Mouse (Mus musculus): Measurements from ENCODE around the gene Pcbp3. TPM values are rescaled to one million over a fixed set of nuclear protein-coding genes. Genes with fewer than 3 reads are reported as not detected.

The Pcbp3 gene
- 11.7 and 12.6 TPM in 2 replicates for polyA plus RNA-seq (2016; fragmentation: Nextera tagmentation; extraction: Ambion mirVana)

DNA sequence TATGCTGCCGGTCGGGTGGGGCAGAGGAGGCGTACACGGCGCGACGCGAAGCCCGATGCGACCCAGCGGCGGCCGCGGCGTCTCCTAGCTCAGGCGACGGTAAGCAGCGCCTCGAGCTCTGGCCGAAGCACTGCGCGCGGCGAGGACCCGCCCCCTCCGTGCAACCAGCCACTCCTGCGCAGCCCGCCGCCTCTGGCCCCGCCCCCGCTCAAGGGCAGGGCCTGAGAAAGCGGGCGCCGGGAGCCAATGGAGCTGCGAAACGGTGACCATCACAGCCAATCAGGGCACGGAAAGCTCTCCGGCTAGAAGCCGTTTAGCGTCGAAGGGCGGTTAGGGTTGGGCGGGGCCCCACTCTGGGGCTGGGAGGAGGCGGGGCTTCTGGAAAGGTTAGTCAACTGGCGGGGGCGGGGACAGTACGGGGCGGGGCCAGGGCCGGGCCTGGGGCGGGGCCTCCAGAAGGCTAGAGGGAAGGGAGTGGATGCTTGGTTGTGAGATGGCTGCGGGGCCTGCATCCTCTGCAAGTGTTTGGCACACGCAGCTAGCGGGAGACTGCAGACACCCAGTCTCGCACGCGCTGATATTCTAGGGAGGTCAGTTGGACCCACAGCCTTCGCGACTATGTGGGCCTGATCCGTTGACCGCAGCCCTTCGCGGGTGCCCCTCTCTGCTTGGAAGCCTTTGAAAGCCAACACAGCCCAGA lies at the start of gene Pcbp3:
Pcbp3 (minus strand) TSS at position 98 of the 700 bp plus-strand sequence.
- peak within 1 kb of the TSS; percentile 99 for H3K4me2 ChIP-seq
- 0 out of 2 replicates have a peak, but pooled peaks cover 6% of the 10 kb centered on the region for H3K27me3 ChIP-seq (replicated peaks)
- H3K27ac ChIP-seq (ENCODE audit: poor library complexity, severe bottlenecking): no peak within 1 kb of the TSS
- ATAC-seq (ENCODE audit: insufficient number of reproducible peaks, low FRiP score): peak; percentile 96
- 3% methylated on average over 56 of the region's 62 CpGs for WGBS
- no peaks in the 10 kb centered on the region for H3K36me3 ChIP-seq
- no peaks in the 10 kb centered on the region for H3K9me3 ChIP-seq (replicated peaks)
- H3K4me3 ChIP-seq: peak within 1 kb of the TSS; percentile 60
- H3K9ac ChIP-seq: peak within 1 kb of the TSS; percentile 87
- peaks cover 41% of the 10 kb centered on the region for H3K4me1 ChIP-seq (replicated peaks)

GRCm38 (mm10) chr10:77008698-77009097 lies 47.0 kb upstream of the Pcbp3 start:
- Histone ChIP-seq H3K36me3 (no peaks in the 10 kb centered on the region), H3K4me3 (no peak overlapping the region), H3K27ac (ENCODE audit: poor library complexity, severe bottlenecking) (no peak overlapping the region), H3K27me3 (replicated peaks) (no peaks in the 10 kb centered on the region), H3K4me1 (replicated peaks) (peaks cover 11% of the 10 kb centered on the region), H3K9ac (no peak overlapping the region), H3K4me2 (no peak overlapping the region), H3K9me3 (replicated peaks) (no peaks in the 10 kb centered on the region)
- no peak for ATAC-seq (ENCODE audit: insufficient number of reproducible peaks, low FRiP score)
- 78% methylated on average over 2 of the region's 3 CpGs for WGBS

- no peak for ATAC-seq (ENCODE audit: insufficient number of reproducible peaks, low FRiP score)
- H3K4me2 ChIP-seq: no peak overlapping the region
- no peak overlapping the region for H3K9ac ChIP-seq
- 25% methylated on average over 9 of the region's 9 CpGs for WGBS
- H3K27me3 ChIP-seq (replicated peaks): no peaks in the 10 kb centered on the region
- H3K9me3 ChIP-seq (replicated peaks): no peaks in the 10 kb centered on the region
- H3K4me1 ChIP-seq (replicated peaks): peaks cover 11% of the 10 kb centered on the region
- no peak overlapping the region for H3K4me3 ChIP-seq
- H3K36me3 ChIP-seq: no peaks in the 10 kb centered on the region
- no peak overlapping the region for H3K27ac ChIP-seq (ENCODE audit: poor library complexity, severe bottlenecking)
Measured at GRCm38 (mm10) chr10:77008109-77008561, 46.4 kb upstream of the Pcbp3 start.

DNA sequence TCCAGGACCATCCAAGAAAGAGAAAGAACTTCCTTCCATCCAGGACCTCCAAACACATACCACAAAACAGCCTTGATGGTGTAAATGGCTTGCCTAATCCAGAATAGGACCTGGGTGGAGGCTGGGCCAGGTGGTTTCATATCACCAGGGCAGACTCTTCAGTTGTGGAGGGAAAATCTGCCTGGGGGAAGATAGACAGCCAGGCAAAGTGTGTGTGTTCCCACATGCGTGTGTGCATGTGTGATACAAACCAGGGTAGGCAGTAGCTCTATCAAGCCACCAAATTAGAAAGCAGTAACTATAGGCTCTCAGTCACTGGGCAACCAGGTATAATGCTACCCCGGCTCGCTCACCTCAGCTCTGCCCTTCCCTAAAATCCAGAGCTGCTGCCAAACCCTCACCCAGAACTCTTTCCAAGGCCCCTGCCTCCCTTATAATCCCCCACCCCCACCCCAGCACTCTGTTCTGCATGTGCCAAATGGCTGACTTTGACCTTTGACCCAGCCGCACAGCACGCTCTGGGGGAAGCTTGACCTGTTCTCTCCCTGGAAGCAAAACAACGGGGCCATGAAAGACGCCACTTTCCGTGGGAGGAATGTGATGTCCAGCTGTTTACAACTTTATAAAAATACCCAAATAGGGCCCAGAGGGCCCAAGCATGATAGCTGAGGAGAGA lies 45.9 kb upstream of the Pcbp3 start:
- no peak overlapping the region for H3K27ac ChIP-seq (ENCODE audit: poor library complexity, severe bottlenecking)
- no peaks in the 10 kb centered on the region for H3K27me3 ChIP-seq (replicated peaks)
- peaks cover 11% of the 10 kb centered on the region for H3K4me1 ChIP-seq (replicated peaks)
- no peak overlapping the region for H3K4me2 ChIP-seq
- no peak for ATAC-seq (ENCODE audit: insufficient number of reproducible peaks, low FRiP score)
- WGBS: 43% methylated on average over 8 of the region's 8 CpGs
- H3K9ac ChIP-seq: no peak overlapping the region
- no peaks in the 10 kb centered on the region for H3K36me3 ChIP-seq
- no peak overlapping the region for H3K4me3 ChIP-seq
- no peaks in the 10 kb centered on the region for H3K9me3 ChIP-seq (replicated peaks)

DNA sequence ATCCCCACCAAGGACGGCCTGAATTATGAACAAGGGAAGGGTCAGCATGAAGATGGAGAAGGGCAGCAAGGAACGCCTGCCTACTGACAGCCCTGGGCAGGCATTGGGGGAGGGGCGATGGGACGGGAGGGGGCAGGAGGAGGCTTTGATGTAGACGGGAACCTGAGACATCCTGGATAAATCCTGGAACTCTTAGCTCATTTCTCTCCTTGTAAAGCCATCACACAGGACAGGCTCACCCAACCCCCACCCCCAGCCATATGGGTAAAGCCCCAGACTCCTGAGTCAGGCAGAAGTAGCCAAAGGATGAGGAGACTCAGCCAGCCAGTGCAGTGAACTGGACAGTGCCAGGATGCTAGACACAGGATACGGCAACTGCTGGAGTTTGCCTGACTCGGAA lies 43.2 kb upstream of the Pcbp3 start:
- Histone ChIP-seq H3K27ac (ENCODE audit: poor library complexity, severe bottlenecking) (no peak overlapping the region), H3K27me3 (replicated peaks) (no peaks in the 10 kb centered on the region), H3K4me1 (replicated peaks) (peaks cover 11% of the 10 kb centered on the region), H3K4me3 (no peak overlapping the region), H3K9ac (no peak overlapping the region), H3K9me3 (replicated peaks) (no peaks in the 10 kb centered on the region), H3K4me2 (no peak overlapping the region), H3K36me3 (no peaks in the 10 kb centered on the region)
- WGBS: 34% methylated on average over 7 of the region's 7 CpGs
- no peak for ATAC-seq (ENCODE audit: insufficient number of reproducible peaks, low FRiP score)

DNA sequence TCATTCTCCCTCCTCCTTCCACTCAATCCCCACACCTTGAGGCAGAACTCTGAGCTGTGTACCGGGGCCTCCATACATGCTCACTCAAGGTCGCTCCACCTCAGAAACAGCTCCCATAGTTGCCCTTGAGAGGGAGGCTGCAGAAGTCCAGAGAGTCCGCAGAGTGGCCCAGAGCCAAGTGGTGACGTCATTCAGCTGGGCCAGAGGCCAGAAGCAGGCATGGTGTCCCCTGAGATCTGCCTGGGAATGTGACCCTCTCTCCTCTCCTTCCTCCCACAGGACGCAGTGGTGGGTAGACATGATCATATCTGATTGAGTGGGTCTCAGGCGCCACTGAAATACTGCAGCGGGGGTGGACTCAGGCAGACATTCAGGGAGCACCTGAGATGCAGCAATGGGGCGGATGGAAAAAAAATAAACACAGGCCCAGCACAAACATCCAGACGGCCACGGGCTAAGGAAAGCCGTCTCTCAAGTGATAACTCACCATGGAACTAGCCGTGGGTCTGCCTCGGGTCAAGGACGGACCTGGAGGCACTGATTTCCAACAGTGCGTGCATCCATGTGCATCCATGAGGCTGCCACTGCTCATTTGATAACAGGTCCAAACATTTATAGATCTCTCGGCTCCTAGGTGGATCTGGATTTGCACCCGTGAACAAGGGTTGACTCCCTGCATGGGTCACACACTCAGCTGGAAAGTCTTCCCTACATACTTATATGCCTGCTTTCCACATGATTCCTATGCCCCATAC lies 36.2 kb upstream of the Pcbp3 start:
- H3K4me1 ChIP-seq (replicated peaks): peaks cover 10% of the 10 kb centered on the region
- no peaks in the 10 kb centered on the region for H3K36me3 ChIP-seq
- peak overlapping the region; percentile 81 for H3K27ac ChIP-seq (ENCODE audit: poor library complexity, severe bottlenecking)
- ATAC-seq (ENCODE audit: insufficient number of reproducible peaks, low FRiP score): peak; percentile 89
- no peak overlapping the region for H3K9ac ChIP-seq
- H3K4me2 ChIP-seq: peak overlapping the region; percentile 10; the same call in 1 of the 2 replicates
- H3K4me3 ChIP-seq: no peak overlapping the region
- whole genome bisulfite sequencing: 29% methylated on average over 17 of the region's 17 CpGs
- peaks cover 9% of the 10 kb centered on the region for H3K9me3 ChIP-seq (replicated peaks)
- no peaks in the 10 kb centered on the region for H3K27me3 ChIP-seq (replicated peaks)

DNA sequence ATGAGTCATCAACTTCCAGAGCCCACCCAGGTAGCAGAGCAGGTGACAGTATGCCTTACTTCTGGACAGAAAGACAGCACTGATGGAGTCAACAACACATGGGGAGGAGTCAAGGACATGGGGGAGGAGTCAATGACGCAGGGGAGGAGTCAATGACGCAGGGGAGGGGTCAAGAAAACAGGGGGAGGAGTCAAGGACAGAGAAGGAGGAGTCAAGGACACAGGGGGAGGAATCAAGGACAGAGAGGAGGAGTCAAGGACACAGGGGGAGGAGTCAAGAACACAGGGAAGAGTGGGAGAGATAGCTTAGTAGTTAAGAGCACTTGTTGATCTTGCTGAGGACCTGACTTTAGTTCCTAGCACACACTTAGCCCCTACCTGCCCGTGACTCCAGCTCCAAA lies 30.8 kb upstream of the Pcbp3 start:
- H3K27ac ChIP-seq (ENCODE audit: poor library complexity, severe bottlenecking): no peak overlapping the region
- H3K4me1 ChIP-seq (replicated peaks): peaks cover under 1% of the 10 kb centered on the region
- WGBS: 44% methylated on average over 3 of the region's 3 CpGs
- no peak overlapping the region for H3K4me2 ChIP-seq
- H3K9me3 ChIP-seq (replicated peaks): peaks cover 14% of the 10 kb centered on the region
- H3K36me3 ChIP-seq: no peaks in the 10 kb centered on the region
- H3K27me3 ChIP-seq (replicated peaks): no peaks in the 10 kb centered on the region
- no peak overlapping the region for H3K4me3 ChIP-seq
- ATAC-seq (ENCODE audit: insufficient number of reproducible peaks, low FRiP score): no peak
- no peak overlapping the region for H3K9ac ChIP-seq

DNA sequence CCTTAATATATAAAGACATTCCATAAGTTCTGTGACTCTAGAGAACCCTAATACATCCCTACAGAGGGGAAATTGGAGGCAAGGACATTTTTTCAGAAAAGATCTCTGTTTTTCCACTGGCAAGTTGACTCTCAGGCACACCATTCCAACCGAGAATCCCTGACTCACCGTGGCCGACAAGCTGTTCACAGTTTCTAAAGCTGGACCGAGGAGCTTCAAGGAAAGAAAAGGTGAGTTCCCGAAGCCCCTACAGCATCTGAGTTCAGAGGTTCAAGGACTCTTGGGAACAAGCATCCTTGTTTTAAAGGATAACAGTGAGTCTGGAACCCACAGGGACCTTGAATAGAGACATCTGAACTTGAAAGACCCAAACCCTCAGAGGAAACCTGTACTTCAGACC lies 26.9 kb upstream of the Pcbp3 start:
- H3K4me3 ChIP-seq: no peak overlapping the region
- WGBS: 78% methylated on average over 5 of the region's 5 CpGs
- H3K9ac ChIP-seq: no peak overlapping the region
- no peak overlapping the region for H3K27ac ChIP-seq (ENCODE audit: poor library complexity, severe bottlenecking)
- no peak overlapping the region for H3K4me2 ChIP-seq
- H3K4me1 ChIP-seq (replicated peaks): no peaks in the 10 kb centered on the region
- ATAC-seq (ENCODE audit: insufficient number of reproducible peaks, low FRiP score): no peak
- H3K36me3 ChIP-seq: no peaks in the 10 kb centered on the region
- H3K9me3 ChIP-seq (replicated peaks): peaks cover 5% of the 10 kb centered on the region; the same call in 1 of the 2 replicates
- peaks cover 6% of the 10 kb centered on the region; the same call in 1 of the 2 replicates for H3K27me3 ChIP-seq (replicated peaks)

DNA sequence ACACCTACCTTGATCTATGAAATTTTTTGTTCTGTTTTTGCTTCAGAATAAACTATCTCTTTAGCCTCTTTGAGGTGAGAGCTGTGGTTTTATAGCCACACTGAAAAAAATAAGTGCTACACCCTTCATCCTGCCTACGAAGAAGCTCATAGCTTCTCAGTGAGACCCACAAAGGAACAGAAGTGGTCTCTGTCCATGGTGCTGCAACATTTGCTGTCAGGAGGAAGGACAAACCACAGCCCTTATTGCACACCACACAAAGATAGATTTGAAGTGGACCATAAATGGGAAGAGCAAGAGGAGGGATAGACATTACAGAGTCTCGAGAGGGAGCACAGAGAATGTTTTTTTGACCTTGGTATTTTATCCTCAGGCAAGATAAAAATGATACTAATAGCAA lies 16.4 kb upstream of the Pcbp3 start:
- WGBS: 31% methylated on average over 2 of the region's 2 CpGs
- Histone ChIP-seq H3K36me3 (no peaks in the 10 kb centered on the region), H3K4me1 (replicated peaks) (peaks cover 5% of the 10 kb centered on the region; the same call in 1 of the 2 replicates), H3K27me3 (replicated peaks) (no peaks in the 10 kb centered on the region), H3K9me3 (replicated peaks) (no peaks in the 10 kb centered on the region), H3K4me2 (no peak overlapping the region), H3K9ac (no peak overlapping the region), H3K4me3 (no peak overlapping the region), H3K27ac (ENCODE audit: poor library complexity, severe bottlenecking) (no peak overlapping the region)
- ATAC-seq (ENCODE audit: insufficient number of reproducible peaks, low FRiP score): no peak

DNA sequence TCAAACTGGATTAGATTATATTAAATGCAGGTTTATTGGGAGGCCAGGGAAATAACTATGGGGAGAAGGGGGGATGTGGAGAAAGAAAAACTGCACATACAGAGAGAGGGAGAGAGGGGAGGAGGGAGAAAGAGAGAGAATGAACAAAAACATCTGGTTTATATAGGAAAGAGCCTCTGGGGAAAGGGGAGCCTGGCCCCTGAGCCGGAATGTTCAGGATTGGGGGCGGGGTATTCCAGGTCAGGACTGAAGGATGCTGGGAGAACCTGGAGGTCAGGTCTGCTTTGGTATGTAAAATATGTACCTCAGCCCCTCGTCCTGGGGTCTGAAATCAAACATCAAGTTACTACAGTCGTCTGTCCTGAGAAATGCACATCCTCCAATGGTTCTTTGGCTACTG lies 15.0 kb upstream of the Pcbp3 start:
- H3K4me3 ChIP-seq: no peak overlapping the region
- H3K9ac ChIP-seq: no peak overlapping the region
- H3K4me1 ChIP-seq (replicated peaks): peaks cover 5% of the 10 kb centered on the region; the same call in 1 of the 2 replicates
- H3K27me3 ChIP-seq (replicated peaks): no peaks in the 10 kb centered on the region
- no peaks in the 10 kb centered on the region for H3K9me3 ChIP-seq (replicated peaks)
- 50% methylated on average over 4 of the region's 4 CpGs for WGBS
- ATAC-seq (ENCODE audit: insufficient number of reproducible peaks, low FRiP score): no peak
- H3K4me2 ChIP-seq: no peak overlapping the region
- H3K27ac ChIP-seq (ENCODE audit: poor library complexity, severe bottlenecking): no peak overlapping the region
- no peaks in the 10 kb centered on the region for H3K36me3 ChIP-seq

Data from heart, embryonic 12.5 days (tissue).